Mouse (Mus musculus) ES-Bruce4 (cell line): ENCODE results near the gene Ptprq.

Source experiments
- CTCF ChIP-seq: IDR thresholded peaks from one replicate; pipeline ENCODE4 v1.8.1; 2011; ENCODE audit warnings: low read depth, low read length
- EP300 ChIP-seq: IDR thresholded peaks from 2 replicates; pipeline ENCODE4 v1.6.1; 2011; ENCODE audit warnings: low read depth, low read length; ENCODE audit not compliant: insufficient read depth
- POLR2A ChIP-seq: IDR thresholded peaks from one replicate; pipeline ENCODE4 v1.8.1; 2011; ENCODE audit warnings: low read length; ENCODE audit not compliant: insufficient read depth

DNA sequence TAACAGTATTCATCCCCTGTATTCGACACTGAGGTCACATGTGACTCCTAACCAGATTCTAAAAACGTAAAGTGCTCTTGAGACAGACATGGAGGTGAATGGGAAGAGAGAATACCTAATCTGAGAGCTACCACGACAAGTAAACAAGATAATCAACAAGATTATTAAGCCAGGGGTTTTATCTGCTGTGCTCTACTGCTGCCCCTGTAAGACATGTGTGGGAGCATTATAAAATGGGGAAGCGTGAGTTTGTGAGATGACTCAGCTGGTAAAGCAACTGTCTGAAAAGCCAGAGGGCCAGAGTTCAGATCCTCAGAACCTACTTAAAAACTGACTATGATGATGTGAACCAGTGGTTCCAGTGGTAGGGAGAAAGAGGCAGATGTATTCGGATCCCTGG is 22.7 kb downstream of the Ptprq start:
- no peak for TF ChIP-seq CTCF
- no peak for TF ChIP-seq POLR2A
- TF ChIP-seq EP300: no peak
